Mouse (Mus musculus) embryonic facial prominence, embryonic 10.5 days (tissue): ENCODE results near the gene Morc3. TPM values are rescaled to one million over a fixed set of nuclear protein-coding genes. Genes with fewer than 3 reads are reported as not detected.
A peak's percentile ranks its signal among the peaks of the same experiment; 100 is the strongest.

ENCODE experiments used
- DNase-seq: peaks from one replicate; pipeline ENCODE4 v3.0.0-alpha.2; 2017; ENCODE audit warnings: low spot score
- H3K27ac ChIP-seq: fragments of 300-500 bp; sonication (generic); replicated peaks from 2 replicates; pipeline ENCODE4 v1.5.1; 2016; ENCODE audit warnings: mild to moderate bottlenecking
- H3K27me3 ChIP-seq: fragments of 300-500 bp; sonication (generic); replicated peaks from 2 replicates; pipeline ENCODE4 v1.6.1; 2016; ENCODE audit warnings: low read depth, mild to moderate bottlenecking; ENCODE audit not compliant: poor library complexity, severe bottlenecking
- H3K36me3 ChIP-seq: fragments of 300-500 bp; sonication (generic); replicated peaks from 2 replicates; pipeline ENCODE4 v1.6.1; 2016; ENCODE audit warnings: mild to moderate bottlenecking, moderate library complexity
- H3K4me1 ChIP-seq: fragments of 300-500 bp; sonication (generic); 2 replicates; pipeline ENCODE4 v1.6.1; 2016
- H3K4me3 ChIP-seq: fragments of 300-500 bp; sonication (generic); 2 replicates; pipeline ENCODE4 v1.5.1; 2016; ENCODE audit warnings: mild to moderate bottlenecking, moderate library complexity
- H3K9me3 ChIP-seq: fragments of 300-500 bp; sonication (generic); 2 replicates; pipeline ENCODE4 v1.6.1; 2016; ENCODE audit warnings: mild to moderate bottlenecking
- WGBS: fragments of 180-500 bp; shearing (Covaris S2); methylation state at CpG from one replicate; pipeline ENCODE4 v1.1.7; 2016; 5-methylcytosine and 5-hydroxymethylcytosine counted together
- polyA plus RNA-seq: library from polyadenylated mRNA; unstranded; fragments of >200 nt; fragmentation: Nextera tagmentation; extraction: Ambion mirVana; gene quantifications from 2 replicates; pipeline ENCODE4 v1.2.1, GENCODE M21; 2016

Morc3 gene
- 29.1 and 31.5 TPM in 2 replicates for polyA plus RNA-seq

DNA sequence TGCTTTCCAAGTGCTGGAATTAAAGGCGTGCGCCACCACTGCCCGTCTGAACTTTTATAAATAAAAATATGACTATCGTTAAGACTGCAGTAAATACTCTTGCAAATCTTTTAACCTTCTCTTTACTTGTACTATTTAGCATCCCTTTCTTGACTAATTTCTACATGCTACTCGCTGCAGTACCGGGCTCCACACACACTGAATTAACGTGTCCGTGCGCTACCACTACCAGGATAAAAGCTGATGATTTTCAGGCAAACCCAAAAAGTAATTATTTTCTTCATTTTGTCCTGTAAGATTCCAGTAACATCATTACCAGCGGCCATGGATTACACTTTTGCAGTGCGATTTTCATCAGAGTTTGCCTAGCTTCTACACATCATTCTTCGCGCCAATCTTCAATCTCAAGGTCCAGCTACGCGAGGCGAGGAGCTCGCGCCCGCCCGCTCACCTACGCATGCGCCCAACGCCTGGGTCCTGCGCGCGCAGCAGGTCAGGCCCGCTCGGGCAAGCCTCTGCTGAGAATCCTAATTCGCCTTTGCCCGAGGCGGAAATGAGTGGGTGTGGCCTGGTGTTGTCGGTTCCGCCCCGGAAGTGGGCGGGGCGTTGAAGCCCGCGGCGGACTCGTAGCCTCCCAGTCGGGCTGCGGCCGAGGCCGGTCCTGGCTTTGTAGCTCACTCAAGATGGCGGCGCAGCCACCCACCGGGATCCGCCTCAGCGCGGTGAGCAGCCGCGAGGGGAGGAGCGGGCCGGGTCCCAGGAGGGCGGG lies at the start of gene Morc3:
Morc3 (plus strand) TSS at position 495 of the 769 bp plus-strand sequence.
- H3K9me3 ChIP-seq, result 0 out of 2 replicates have a peak, but pooled peaks cover 4% of the 10 kb centered on the region
- H3K4me3 ChIP-seq, result peak within 1 kb of the TSS; percentile 96
- peaks cover 13% of the 10 kb centered on the region for H3K4me1 ChIP-seq
- H3K27ac ChIP-seq, result peak within 1 kb of the TSS; percentile 99
- no peaks in the 10 kb centered on the region for H3K27me3 ChIP-seq
- H3K36me3 ChIP-seq, result peaks cover 19% of the 10 kb centered on the region
- peak; percentile 100 for DNase-seq
- WGBS, result 12% methylated on average over 55 of the region's 55 CpGs

- Histone ChIP-seq H3K27me3 (no peaks in the 10 kb centered on the region), H3K27ac (no peak overlapping the region), H3K36me3 (peaks cover 5% of the 10 kb centered on the region), H3K9me3 (0 out of 2 replicates have a peak, but pooled peaks cover 5% of the 10 kb centered on the region), H3K4me1 (peaks cover 7% of the 10 kb centered on the region; the same call in 1 of the 2 replicates), H3K4me3 (no peak overlapping the region)
- no peak for DNase-seq
- WGBS, result 92% methylated on average over 7 of the region's 7 CpGs
These were observed 47.7 kb upstream of the Morc3 start for GRCm38 (mm10) chr16:93784175-93784574.

DNA sequence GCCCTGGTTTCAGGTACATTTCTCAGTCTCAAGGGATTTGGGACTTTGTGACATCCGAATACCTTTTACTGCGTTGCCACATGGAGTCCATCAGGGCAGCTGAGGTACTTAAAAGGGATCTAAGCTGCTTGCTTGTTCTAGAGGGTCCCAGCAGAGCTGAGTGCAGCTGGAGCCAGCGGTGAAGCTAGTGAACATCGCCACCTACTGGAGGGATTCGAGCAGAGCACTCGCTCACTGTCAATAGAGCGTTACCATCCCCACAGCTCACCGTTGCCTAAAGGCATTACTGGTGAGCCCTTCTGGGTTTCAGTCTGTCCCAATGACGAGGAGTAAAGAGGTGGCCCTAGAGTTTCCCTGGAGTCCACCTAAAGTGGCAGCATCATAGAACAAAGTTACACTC lies 46.1 kb upstream of the Morc3 start:
- peak; percentile 88 for DNase-seq
- WGBS, result 4% methylated on average over 9 of the region's 9 CpGs
- H3K27ac ChIP-seq, result no peak overlapping the region

GRCm38 (mm10) chr16:93788388-93788787 lies 43.5 kb upstream of the Morc3 start:
- H3K36me3 ChIP-seq, result peaks cover 5% of the 10 kb centered on the region
- H3K9me3 ChIP-seq, result 0 out of 2 replicates have a peak, but pooled peaks cover 5% of the 10 kb centered on the region
- no peak overlapping the region for H3K4me3 ChIP-seq
- peaks cover 19% of the 10 kb centered on the region for H3K4me1 ChIP-seq
- no peak for DNase-seq
- no peaks in the 10 kb centered on the region for H3K27me3 ChIP-seq
- WGBS, result 93% methylated on average over 4 of the region's 4 CpGs
- H3K27ac ChIP-seq, result no peak overlapping the region

More for the DNA sequence above, 46.1 kb upstream of the Morc3 start:
- no peak overlapping the region for H3K4me3 ChIP-seq
- H3K27me3 ChIP-seq, result no peaks in the 10 kb centered on the region
- H3K9me3 ChIP-seq, result 0 out of 2 replicates have a peak, but pooled peaks cover 5% of the 10 kb centered on the region
- H3K4me1 ChIP-seq, result peaks cover 14% of the 10 kb centered on the region
- peaks cover 5% of the 10 kb centered on the region for H3K36me3 ChIP-seq

DNA sequence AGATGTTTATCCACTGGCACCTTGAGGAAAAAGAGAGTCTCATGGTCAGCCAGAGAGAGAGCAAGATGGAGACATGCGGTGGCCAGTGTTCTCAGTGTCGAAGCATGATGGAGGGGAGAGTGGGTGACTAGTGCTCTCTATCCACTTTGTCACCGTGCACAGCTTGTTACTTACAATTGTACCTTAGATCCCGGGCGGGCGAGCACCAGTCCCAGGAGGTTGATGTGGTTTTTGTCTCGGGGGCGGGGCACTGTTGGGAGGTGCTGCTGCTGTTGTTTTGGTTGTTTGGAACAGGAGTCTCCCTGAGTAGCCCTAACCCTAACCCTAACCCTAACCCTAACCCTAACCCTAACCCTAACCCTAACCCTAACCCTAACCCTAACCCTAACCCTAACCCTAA lies 43.0 kb upstream of the Morc3 start:
- Histone ChIP-seq H3K36me3 (peaks cover 4% of the 10 kb centered on the region), H3K27ac (no peak overlapping the region), H3K27me3 (no peaks in the 10 kb centered on the region), H3K9me3 (0 out of 2 replicates have a peak, but pooled peaks cover 5% of the 10 kb centered on the region), H3K4me3 (no peak overlapping the region), H3K4me1 (peaks cover 19% of the 10 kb centered on the region)
- WGBS, result 93% methylated on average over 8 of the region's 8 CpGs
- no peak for DNase-seq

GRCm38 (mm10) chr16:93789971-93790755 lies 41.8 kb upstream of the Morc3 start:
- Histone ChIP-seq H3K36me3 (no peaks in the 10 kb centered on the region), H3K9me3 (no peaks in the 10 kb centered on the region), H3K27me3 (no peaks in the 10 kb centered on the region), H3K4me1 (peaks cover 19% of the 10 kb centered on the region), H3K27ac (0 out of 2 replicates have a peak overlapping the region, but pooled peaks have one; percentile 30), H3K4me3 (no peak overlapping the region)
- no peak for DNase-seq
- 30% methylated on average over 5 of the region's 5 CpGs for WGBS

- Histone ChIP-seq H3K4me1 (peaks cover 26% of the 10 kb centered on the region), H3K4me3 (no peak overlapping the region), H3K9me3 (no peaks in the 10 kb centered on the region), H3K27ac (no peak overlapping the region), H3K27me3 (no peaks in the 10 kb centered on the region), H3K36me3 (no peaks in the 10 kb centered on the region)
- 79% methylated on average over 15 of the region's 15 CpGs for WGBS
- no peak for DNase-seq
These were observed 38.8 kb upstream of the Morc3 start for GRCm38 (mm10) chr16:93792981-93793630.

DNA sequence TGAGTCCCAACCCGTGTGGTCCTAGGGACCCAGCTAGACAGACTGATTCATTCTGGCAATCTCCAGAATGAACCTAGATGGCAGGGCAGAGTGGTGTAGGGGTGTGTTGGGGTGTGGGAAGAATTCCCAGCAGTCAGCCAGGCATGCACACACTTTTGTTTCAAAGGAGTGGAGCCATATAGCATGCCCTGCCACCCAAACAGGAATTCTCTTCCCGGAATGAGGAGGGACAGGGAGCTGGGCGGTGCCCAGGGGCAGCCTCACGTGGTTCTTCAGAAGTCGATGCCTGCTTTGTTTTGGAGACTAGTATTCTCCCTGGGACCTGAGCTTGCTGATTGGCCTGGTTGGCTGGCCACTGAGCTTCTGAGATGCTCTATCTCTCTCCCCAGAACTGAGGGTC lies 37.1 kb upstream of the Morc3 start:
- WGBS, result 77% methylated on average over 5 of the region's 5 CpGs
- no peaks in the 10 kb centered on the region for H3K36me3 ChIP-seq
- H3K4me3 ChIP-seq, result no peak overlapping the region
- H3K9me3 ChIP-seq, result no peaks in the 10 kb centered on the region
- DNase-seq, result no peak
- H3K27ac ChIP-seq, result no peak overlapping the region
- no peaks in the 10 kb centered on the region for H3K27me3 ChIP-seq
- peaks cover 26% of the 10 kb centered on the region for H3K4me1 ChIP-seq

DNA sequence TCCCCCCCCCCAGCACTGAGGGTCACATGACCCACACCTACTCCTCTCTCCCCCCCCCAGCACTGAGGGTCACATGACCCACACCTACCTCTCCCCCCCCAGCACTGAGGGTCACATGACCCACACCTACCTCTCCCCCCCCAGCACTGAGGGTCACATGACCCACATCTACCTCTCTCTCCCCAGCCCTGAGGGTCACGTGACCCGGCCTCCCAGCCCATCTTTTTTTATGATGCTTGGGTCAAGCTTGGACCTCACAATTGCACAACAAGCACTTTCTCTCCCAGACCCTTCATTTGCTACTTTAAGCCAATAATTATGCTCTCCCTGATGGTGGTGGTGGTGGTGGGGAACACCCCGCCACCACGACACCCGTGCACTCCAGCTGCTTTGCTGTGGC lies 36.5 kb upstream of the Morc3 start:
- Histone ChIP-seq H3K9me3 (no peaks in the 10 kb centered on the region), H3K27ac (no peak overlapping the region), H3K4me1 (peaks cover 24% of the 10 kb centered on the region), H3K4me3 (no peak overlapping the region), H3K27me3 (no peaks in the 10 kb centered on the region), H3K36me3 (no peaks in the 10 kb centered on the region; the same call in 1 of the 2 replicates)
- WGBS, result 92% methylated on average over 5 of the region's 5 CpGs
- no peak for DNase-seq

DNA sequence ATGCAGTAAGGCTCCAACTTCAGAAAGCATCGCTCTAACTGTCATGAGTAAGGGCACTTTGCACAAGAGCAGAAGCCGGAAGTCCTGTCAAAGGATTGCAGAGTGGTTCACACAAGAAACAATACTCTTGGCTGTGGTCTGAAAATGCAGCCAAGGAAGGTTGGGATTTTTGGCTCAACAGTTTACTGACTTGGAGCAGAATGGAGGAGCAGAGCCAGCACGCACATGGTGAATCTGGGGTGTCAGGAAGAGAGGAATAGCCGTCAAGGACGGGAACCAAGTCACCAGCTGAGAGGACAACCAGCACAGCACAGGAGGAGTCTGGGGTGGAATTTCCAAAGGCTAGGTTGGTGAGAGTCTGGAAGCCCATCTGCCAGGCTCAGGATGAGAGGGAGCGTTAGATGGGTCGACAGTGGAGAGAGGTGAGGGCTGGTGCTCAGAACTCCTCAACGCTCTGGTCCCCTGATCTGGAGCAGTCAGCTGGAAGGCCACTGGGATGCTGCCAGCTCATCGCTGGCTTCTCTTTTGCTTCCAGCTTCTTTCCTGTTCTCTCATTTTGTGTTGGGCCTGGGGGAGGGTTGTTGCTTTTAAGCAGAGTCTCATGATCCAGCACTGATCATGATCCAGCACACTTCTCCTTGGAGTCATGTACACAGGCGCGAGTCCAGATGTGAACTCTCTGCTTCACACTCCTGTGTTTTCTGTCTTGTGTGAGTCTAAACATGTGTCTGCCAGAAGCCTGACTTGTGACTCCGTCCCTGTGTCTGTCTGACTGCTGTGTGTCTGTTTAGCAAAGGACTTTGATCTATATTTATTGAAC lies 34.7 kb upstream of the Morc3 start:
- H3K27me3 ChIP-seq, result no peaks in the 10 kb centered on the region
- peaks cover 17% of the 10 kb centered on the region for H3K4me1 ChIP-seq
- H3K9me3 ChIP-seq, result no peaks in the 10 kb centered on the region
- no peak overlapping the region for H3K27ac ChIP-seq
- no peak for DNase-seq
- no peak overlapping the region for H3K4me3 ChIP-seq
- H3K36me3 ChIP-seq, result no peaks in the 10 kb centered on the region; the same call in 1 of the 2 replicates
- WGBS, result 87% methylated on average over 12 of the region's 12 CpGs

- Histone ChIP-seq H3K36me3 (no peaks in the 10 kb centered on the region; the same call in 1 of the 2 replicates), H3K27ac (no peak overlapping the region), H3K9me3 (no peaks in the 10 kb centered on the region), H3K4me1 (peaks cover 14% of the 10 kb centered on the region), H3K4me3 (no peak overlapping the region), H3K27me3 (no peaks in the 10 kb centered on the region)
- no peak for DNase-seq
- WGBS, result 81% methylated on average over 11 of the region's 11 CpGs
These were observed 34.0 kb upstream of the Morc3 start for GRCm38 (mm10) chr16:93797841-93798492.
